14 mouse cellular contexts compared by ENCODE assay signal in genomic region chrX:99225111-99225752, GRCm38 (mm10).
A peak's percentile ranks its signal among the peaks of the same experiment; 100 is the strongest.
DNase-seq lines count a peak whose midpoint lies in the region; ATAC-seq and TF ChIP-seq lines count a peak whose summit lies in the region.
"Had no signal": no experiment of that assay in that cellular context is flagged by ENCODE, and none has a peak within 500 bp of the region (broad histone marks: within the 10 kb centered on the region; RNA-seq: fewer than 3 reads in every experiment).

No protein-coding gene starts in this region.

- no peak overlapping the region for H3K4me3 ChIP-seq in heart, embryonic 16.5 days (ENCODE audit: low read length)
- H3K4me3 ChIP-seq in midbrain, embryonic 13.5 days (replicated peaks), result no peak overlapping the region
- no peak overlapping the region for H3K4me3 ChIP-seq in midbrain, embryonic 11.5 days (ENCODE audit: low read depth, low read length)
- no peak overlapping the region for H3K4me3 ChIP-seq in forebrain, postnatal 0 days (ENCODE audit: low read depth, low read length)
- H3K4me3 ChIP-seq in midbrain, embryonic 15.5 days, result no peak overlapping the region
- H3K4me3 ChIP-seq: intestine, embryonic 15.5 days had no signal

- H3K9me3 ChIP-seq in heart, embryonic 16.5 days (replicated peaks; ENCODE audit: control insufficient read depth, low read length), result no peaks in the 10 kb centered on the region
- no peaks in the 10 kb centered on the region for H3K9me3 ChIP-seq in midbrain, embryonic 13.5 days
- H3K9me3 ChIP-seq in midbrain, embryonic 11.5 days (ENCODE audit: control insufficient read depth, low read length), result no peaks in the 10 kb centered on the region
- no peaks in the 10 kb centered on the region for H3K9me3 ChIP-seq in forebrain, postnatal 0 days (ENCODE audit: low read length)
- no peaks in the 10 kb centered on the region for H3K9me3 ChIP-seq in midbrain, embryonic 15.5 days
- H3K9me3 ChIP-seq: intestine, embryonic 15.5 days had no signal

- H3K9ac ChIP-seq in heart, embryonic 16.5 days (ENCODE audit: low read length), result no peak overlapping the region
- H3K9ac ChIP-seq in midbrain, embryonic 13.5 days (replicated peaks), result no peak overlapping the region
- H3K9ac ChIP-seq in midbrain, embryonic 11.5 days (ENCODE audit: low read length), result no peak overlapping the region
- H3K9ac ChIP-seq in forebrain, postnatal 0 days, result no peak overlapping the region
- no peak overlapping the region for H3K9ac ChIP-seq in midbrain, embryonic 15.5 days
- H3K9ac ChIP-seq: intestine, embryonic 15.5 days had no signal

- H3K27me3 ChIP-seq in heart, embryonic 16.5 days (ENCODE audit: control insufficient read depth, insufficient read depth, low read length), result peaks cover 4% of the 10 kb centered on the region; the same call in 1 of the 2 replicates
- H3K27me3 ChIP-seq in midbrain, embryonic 13.5 days, result peaks cover 81% of the 10 kb centered on the region
- H3K27me3 ChIP-seq in midbrain, embryonic 11.5 days (ENCODE audit: control insufficient read depth, insufficient read depth, low read length), result peaks cover 33% of the 10 kb centered on the region
- no peaks in the 10 kb centered on the region for H3K27me3 ChIP-seq in forebrain, postnatal 0 days (ENCODE audit: insufficient read depth, low read length)
- peaks cover 35% of the 10 kb centered on the region for H3K27me3 ChIP-seq in midbrain, embryonic 15.5 days (replicated peaks)
- H3K27me3 ChIP-seq: intestine, embryonic 15.5 days had no signal

- ATAC-seq in heart, embryonic 16.5 days (replicated peaks; ENCODE audit: extremely low read depth, insufficient read depth, low FRiP score), result no peak
- peak; percentile 70 for ATAC-seq in midbrain, embryonic 13.5 days
- no peak for ATAC-seq in midbrain, embryonic 11.5 days (ENCODE audit: low FRiP score)
- ATAC-seq in forebrain, postnatal 0 days, result peak; percentile 71
- peak; percentile 60 for ATAC-seq in midbrain, embryonic 15.5 days (replicated peaks)
- ATAC-seq: intestine, embryonic 15.5 days had no signal

- no peak for TF ChIP-seq CTCF in forebrain, postnatal 0 days (IDR thresholded peaks at IDR 0.05; ENCODE audit: low read depth)

- WGBS in heart, embryonic 16.5 days, result 46% methylated on average over 7 of the region's 7 CpGs
- WGBS in midbrain, embryonic 13.5 days, result 62% methylated on average over 7 of the region's 7 CpGs
- 67% methylated on average over 7 of the region's 7 CpGs for WGBS in midbrain, embryonic 11.5 days
- 59% methylated on average over 7 of the region's 7 CpGs for WGBS in forebrain, postnatal 0 days
- WGBS in midbrain, embryonic 15.5 days, result 62% methylated on average over 7 of the region's 7 CpGs

- H3K4me1 ChIP-seq in heart, embryonic 16.5 days (ENCODE audit: control insufficient read depth, insufficient read depth, low read length), result peaks cover 4% of the 10 kb centered on the region; the same call in 1 of the 2 replicates
- peaks cover 18% of the 10 kb centered on the region for H3K4me1 ChIP-seq in midbrain, embryonic 13.5 days (replicated peaks)
- H3K4me1 ChIP-seq in midbrain, embryonic 11.5 days (ENCODE audit: control insufficient read depth, insufficient read depth, low read length), result peaks cover 8% of the 10 kb centered on the region
- no peaks in the 10 kb centered on the region for H3K4me1 ChIP-seq in forebrain, postnatal 0 days (ENCODE audit: insufficient read depth)
- H3K4me1 ChIP-seq in midbrain, embryonic 15.5 days, result no peaks in the 10 kb centered on the region
- H3K4me1 ChIP-seq: intestine, embryonic 15.5 days had no signal

- H3K4me2 ChIP-seq in heart, embryonic 16.5 days (ENCODE audit: low read depth, low read length), result no peak overlapping the region
- no peak overlapping the region for H3K4me2 ChIP-seq in midbrain, embryonic 13.5 days (replicated peaks)
- H3K4me2 ChIP-seq in midbrain, embryonic 11.5 days, result no peak overlapping the region
- no peak overlapping the region for H3K4me2 ChIP-seq in forebrain, postnatal 0 days (ENCODE audit: low read depth)
- no peak overlapping the region for H3K4me2 ChIP-seq in midbrain, embryonic 15.5 days
- H3K4me2 ChIP-seq: intestine, embryonic 15.5 days; liver, embryonic 11.5 days had no signal

- peak overlapping the region; percentile 10; the same call in 1 of the 2 replicates for H3K27ac ChIP-seq in heart, embryonic 16.5 days (ENCODE audit: low read length)
- no peak overlapping the region for H3K27ac ChIP-seq in midbrain, embryonic 13.5 days
- no peak overlapping the region for H3K27ac ChIP-seq in midbrain, embryonic 11.5 days (ENCODE audit: low read depth, low read length)
- no peak overlapping the region for H3K27ac ChIP-seq in forebrain, postnatal 0 days (ENCODE audit: low read depth, low read length)
- H3K27ac ChIP-seq in midbrain, embryonic 15.5 days, result no peak overlapping the region
- H3K27ac ChIP-seq: intestine, embryonic 15.5 days; stomach, postnatal 0 days had no signal

- no peaks in the 10 kb centered on the region for H3K36me3 ChIP-seq in heart, embryonic 16.5 days (ENCODE audit: control insufficient read depth, insufficient read depth)
- no peaks in the 10 kb centered on the region for H3K36me3 ChIP-seq in midbrain, embryonic 13.5 days
- no peaks in the 10 kb centered on the region for H3K36me3 ChIP-seq in midbrain, embryonic 11.5 days (ENCODE audit: control insufficient read depth, insufficient read depth, low read length)
- H3K36me3 ChIP-seq in forebrain, postnatal 0 days (ENCODE audit: insufficient read depth), result no peaks in the 10 kb centered on the region
- no peaks in the 10 kb centered on the region for H3K36me3 ChIP-seq in midbrain, embryonic 15.5 days (replicated peaks)
- H3K36me3 ChIP-seq: intestine, embryonic 15.5 days had no signal

- DNase-seq in heart, adult 18-20 months, result no peak
- no peak for DNase-seq in midbrain, embryonic 11.5 days (ENCODE audit: low spot score, missing footprints)
- DNase-seq in forebrain, postnatal 0 days, result no peak
- DNase-seq in embryo, embryonic 11 days, result no peak
- DNase-seq in gastrocnemius, postnatal 10 days, result no peak
- DNase-seq: gastrocnemius, postnatal 14 days; kidney, postnatal 25 days; layer of hippocampus, postnatal 36 days had no signal

Comparison
In these comparisons a context has a peak if more than half of its experiments do, and no peak if none do; other contexts are left out.
1. ATAC-seq: peak in midbrain, embryonic 13.5 days (single experiment), forebrain, postnatal 0 days (single experiment) and midbrain, embryonic 15.5 days (single experiment); none in heart, embryonic 16.5 days (single experiment) and midbrain, embryonic 11.5 days (single experiment).